Mouse (Mus musculus): ENCODE measurements around the gene Zfp979. TPM values are rescaled to one million over a fixed set of nuclear protein-coding genes. Genes with fewer than 3 reads are reported as not detected.
"Not testable (repeated sequence)": the region's sequence is repeated elsewhere in the genome, so short reads cannot be mapped to it uniquely, and the experiment has no call there.

Zfp979 gene
- total RNA-seq (2015): 3.8 and 5.4 TPM in 2 replicates
- total RNA-seq (2017): 3.0 and 3.5 TPM in 2 replicates

DNA sequence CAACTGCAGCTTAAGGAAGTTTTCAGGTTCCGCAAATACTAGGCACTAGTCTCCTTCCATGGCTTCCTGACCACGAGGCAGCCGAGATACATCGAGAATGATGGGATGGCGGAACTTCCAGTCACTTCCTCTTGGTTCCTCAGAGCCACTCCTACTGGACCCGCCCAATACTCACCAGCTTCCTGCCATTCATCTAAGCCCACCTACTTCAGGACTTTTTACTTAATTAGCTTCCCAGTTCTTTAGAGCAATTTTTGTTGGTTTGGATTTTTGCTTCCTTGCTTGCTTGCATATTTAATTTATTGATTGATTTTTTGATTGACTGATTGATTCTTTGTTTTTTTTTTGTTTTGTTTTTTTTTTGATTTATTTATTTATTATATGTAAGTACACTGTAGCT, at the start of gene Zfp979:
Gene Zfp979 (minus strand): TSS at position 101 of the 400 bp plus-strand sequence.
- not testable (repeated sequence) for ATAC-seq (replicated peaks; ENCODE audit: poor library complexity)

DNA sequence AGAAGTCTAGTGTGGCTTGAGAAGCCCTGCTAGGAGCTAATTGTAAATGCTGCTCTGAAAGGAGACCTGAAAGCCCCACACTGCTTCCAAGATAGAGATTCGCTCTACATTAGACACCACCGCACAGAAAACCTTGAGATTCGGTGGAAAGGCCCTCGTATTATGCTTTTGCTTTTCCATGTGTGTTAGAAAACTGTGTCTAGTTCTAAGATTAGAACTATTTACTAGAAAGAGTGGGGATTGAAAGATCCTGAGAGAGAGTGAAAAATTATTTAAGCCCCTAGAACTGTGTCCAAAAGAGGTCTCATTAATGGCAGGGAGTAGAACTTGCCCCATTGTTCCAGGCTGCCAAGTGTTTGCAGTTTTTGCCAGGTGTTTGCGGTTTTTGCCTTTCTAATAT, 12.9 kb upstream of the Zfp979 start:
- not testable (repeated sequence) for ATAC-seq (replicated peaks; ENCODE audit: poor library complexity)

DNA sequence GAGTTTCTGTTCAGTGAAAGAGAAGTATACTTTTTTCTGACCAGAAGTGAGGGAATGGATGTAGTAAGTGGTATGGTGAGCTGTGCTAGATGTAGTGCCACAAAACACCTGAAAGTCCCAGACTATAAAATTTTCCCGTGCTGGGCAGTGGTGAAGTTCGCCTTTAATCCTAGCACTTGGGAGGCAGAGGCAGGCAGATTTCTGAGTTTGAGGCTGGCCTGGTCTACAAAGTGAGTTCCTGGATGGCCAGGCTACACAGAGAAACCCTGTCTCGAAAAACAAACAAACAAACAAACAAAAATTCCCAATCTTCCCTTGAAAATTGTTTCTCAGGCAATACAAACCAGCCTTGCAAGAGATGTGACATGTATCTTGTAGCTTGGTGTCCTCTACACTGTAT, 5.1 kb upstream of the Zfp979 start:
- ATAC-seq (replicated peaks; ENCODE audit: poor library complexity): not testable (repeated sequence)

DNA sequence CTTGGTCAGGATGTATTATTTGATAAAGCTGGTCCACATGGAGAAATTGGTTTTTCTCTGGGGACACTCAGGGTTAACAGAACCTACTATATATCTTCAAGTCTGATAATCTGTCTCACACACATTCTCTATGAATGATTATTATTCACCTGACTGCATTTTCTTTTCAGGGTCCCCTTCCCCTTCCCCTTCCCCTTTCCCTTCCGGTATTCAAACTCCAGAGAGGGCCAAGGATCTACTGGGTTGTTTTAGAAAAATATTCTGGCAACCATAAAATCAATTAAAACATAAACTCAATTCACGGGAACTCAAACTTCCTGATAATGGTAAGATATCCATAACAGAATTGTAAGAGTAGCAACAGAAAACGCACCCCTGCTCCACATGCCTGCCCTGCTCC, 381 bp downstream of the Zfp979 start:
- not testable (repeated sequence) for ATAC-seq (replicated peaks; ENCODE audit: poor library complexity)

DNA sequence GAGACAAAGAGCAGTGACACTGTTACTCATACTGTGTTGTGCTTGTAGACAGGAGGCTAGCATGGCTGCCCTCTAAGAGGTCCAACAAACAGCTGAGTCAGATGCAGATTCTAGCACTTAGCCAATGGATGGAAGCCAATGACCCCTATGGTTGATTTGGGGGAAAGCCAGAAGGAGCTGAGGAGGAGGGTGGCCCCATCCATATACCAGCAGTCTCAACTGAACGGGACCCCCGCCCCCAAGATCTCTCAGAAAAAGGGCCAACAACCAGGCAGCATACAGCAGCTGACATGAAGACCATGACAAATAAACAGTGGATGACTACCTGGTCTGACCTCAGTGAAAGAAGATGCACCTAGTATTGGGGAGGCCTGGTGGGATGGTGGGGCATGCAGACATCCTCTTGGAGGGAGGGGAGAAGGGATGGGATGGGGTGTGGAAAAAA, 8.5 kb downstream of the Zfp979 start:
- ATAC-seq (replicated peaks; ENCODE audit: poor library complexity): peak; percentile 23; the same call in 1 of the 2 replicates

DNA sequence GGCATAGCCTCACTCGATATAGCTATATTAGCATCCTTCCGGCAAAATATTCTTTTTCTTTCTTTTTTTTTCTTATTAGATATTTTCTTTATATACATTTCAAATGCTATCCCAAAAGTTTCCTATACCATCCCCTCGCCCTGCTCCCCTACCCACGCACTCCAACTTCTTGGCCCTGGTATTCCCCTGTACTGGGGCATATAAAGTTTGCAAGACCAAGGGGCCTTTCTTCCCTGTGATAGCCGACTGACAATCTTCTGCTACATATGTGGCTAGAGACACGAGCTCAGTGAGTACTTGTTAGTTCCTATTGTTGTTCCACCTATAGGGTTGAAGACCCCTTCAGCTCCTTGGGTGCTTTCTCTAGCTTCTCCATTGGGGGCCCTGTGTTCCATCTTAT, 35.8 kb downstream of the Zfp979 start:
- ATAC-seq (replicated peaks; ENCODE audit: poor library complexity): not testable (repeated sequence)

DNA sequence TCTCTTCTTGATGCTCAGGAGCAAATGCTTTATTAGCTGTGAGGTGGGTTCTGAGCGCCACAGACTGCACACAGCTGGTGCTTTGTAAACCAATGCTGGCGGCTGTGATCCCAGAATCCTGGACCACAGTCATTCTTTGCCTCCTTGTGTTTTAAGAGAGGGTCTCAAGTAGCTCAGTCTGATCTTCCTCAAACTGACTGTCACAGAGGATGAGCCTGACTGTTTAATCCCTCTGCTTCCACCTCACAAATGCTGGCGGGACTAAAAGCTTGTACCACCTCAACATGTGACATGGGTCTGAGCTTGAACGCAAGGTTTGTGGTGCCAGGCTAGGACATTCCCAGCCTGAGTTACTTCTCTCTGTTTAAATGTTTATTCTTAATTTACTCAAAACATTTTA, 36.8 kb downstream of the Zfp979 start:
- ATAC-seq (replicated peaks; ENCODE audit: poor library complexity): no peak

DNA sequence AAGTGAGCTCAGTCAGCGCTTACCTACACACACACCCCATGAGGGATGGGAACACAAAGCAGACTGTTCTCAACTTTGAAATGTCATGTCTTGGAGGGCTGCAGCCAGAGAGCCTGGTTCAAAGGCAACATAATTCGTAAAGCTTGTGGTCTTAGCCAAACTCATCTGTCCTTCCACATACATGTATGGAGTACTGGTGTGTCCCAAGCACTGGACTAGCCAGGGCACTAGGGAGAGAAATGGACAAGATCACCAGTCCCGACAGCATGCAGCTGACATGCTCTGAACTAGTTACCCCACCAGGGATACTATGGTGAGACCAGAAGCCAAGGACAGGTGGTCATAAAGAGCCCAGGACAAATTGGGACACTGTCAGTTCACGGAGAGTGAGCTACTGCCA, 38.5 kb downstream of the Zfp979 start:
- no peak for ATAC-seq (replicated peaks; ENCODE audit: poor library complexity)

DNA sequence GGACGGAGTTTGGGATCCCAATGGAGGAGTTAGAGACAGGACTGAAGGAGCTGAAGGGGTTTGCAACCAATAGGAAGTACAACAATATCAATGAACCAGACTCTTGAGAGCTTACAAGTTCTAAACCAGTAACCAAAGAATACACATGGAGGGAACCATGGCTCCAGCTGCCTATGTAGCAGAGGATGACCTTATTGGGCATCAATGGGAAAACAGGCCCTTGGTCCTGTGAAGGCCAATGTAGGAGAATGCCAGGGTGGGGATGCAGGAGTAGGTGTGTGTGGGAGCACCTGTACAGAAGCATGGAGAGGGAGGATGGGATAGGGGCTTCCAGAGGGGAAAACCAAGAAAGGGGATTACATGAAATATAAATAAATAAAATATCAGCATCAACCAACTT, 40.4 kb downstream of the Zfp979 start:
- ATAC-seq (replicated peaks; ENCODE audit: poor library complexity): no peak

DNA sequence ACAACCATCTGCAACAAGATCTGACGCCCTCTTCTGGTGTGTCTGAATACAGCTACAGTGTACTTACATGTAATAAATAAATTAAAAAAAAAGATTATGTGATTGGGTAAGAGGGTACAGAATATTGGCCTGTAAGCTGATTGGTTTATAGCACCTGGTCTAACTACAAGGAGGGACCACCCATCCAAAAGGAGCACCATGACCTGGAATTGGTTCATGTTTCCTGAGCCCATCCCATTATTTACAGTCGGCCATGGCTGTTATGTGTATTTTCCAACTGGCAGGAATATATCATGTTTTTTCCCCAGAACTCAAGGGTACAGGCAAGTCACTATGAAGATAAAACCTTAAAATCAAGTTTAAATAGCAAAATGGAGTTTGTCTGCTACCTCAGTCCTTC, 43.5 kb downstream of the Zfp979 start:
- no peak for ATAC-seq (replicated peaks; ENCODE audit: poor library complexity)

DNA sequence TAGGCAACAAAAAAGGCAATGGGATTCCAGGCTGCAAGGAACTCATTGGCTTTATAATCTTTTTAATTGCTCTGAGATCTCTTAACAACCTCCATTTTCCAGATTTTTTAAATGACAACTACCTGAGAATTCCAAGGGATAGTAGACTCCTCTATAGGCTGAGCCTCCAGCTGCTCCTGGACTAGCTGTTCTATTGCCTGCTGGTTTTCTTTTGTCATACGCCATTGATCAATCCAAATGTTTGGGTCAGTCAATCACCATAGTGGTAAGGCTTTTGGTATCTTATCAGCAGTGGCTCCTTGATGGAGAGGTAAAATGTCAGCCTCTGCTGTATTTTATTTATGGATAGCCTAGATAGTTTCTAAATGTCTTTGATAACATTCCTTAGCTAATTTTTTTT, 44.6 kb downstream of the Zfp979 start:
- no peak for ATAC-seq (replicated peaks; ENCODE audit: poor library complexity)

DNA sequence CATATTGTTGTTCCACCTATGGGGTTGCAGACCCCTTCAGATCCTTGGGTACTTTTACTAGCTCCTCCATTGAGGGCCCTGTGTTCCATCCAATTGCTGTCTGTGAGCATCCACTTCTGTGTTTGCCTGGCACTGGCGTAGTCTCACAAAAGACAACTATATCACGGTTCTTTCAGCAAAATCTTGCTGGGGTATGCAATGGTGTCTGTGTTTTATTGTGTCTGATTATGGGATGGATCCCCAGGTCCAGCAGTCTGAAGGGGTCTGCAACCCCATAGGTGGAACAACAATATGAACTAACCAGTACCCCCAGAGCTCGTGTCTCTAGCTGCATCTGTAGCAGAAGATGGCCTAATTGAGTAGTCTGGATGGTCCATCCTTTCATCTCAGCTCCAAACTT, 47.7 kb downstream of the Zfp979 start:
- ATAC-seq (replicated peaks; ENCODE audit: poor library complexity): not testable (repeated sequence)

DNA sequence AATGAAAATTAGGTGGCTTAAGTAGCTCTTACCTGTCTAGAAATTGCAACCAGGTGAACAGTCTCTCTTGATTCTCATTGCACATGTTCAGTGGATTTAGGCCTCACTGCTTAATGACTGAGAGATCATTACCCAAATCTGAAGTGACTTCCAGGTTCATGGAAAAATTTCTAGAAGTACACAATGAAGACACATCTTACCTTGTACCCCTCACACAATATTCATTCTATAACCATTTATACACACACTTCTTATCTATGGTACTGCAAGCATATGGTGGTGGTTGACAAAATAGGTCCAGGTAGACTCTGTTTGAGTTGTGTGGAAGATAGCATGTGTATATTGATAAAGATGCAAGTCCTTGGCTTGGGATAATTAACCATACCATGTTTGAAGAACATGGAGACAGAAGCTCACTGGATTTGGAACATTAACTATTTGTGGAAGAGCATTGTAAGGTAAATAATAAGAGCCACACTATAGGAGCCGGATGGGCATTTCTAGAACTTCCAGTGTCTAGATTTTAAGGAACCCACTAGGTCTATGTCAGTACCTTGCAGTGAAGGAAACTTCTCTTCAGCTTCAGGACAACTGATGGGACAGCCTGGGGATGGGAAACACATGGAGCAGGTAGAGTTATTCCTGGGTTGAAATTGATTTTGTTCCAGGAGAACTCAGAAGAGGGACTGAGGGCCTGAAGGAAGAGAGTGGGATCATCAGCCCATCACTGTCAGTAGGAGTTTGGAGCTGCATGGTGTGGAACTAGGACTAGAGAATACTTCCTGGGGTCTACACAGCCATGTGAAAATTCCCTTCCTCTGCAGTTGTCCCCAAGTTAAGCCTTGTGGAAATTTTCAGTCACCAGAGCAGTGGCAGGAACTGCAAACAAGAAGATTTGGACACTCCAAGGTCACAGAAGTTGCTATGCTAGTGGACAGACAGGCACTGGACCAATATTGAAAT, 55.5 kb downstream of the Zfp979 start:
- no peak for ATAC-seq (replicated peaks; ENCODE audit: poor library complexity)

DNA sequence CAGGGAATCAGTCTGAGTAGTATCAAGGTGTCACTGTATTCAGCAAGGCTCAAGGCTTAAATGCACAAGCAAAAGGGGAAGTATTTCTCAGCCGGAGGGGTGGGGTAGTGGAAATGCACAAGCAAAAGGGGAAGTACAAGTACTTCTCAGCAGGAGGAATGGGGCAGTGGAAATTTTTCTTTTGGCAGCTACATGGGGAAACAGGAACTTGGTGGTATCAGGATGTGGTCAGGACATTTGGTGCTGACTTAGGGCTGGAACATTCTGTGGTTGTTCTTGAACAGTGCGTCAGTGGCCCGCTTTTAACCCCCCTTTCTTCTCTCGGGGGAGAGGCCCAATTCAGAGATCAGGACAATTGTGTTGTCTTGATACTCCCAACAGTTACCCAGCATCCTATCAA, 62.9 kb downstream of the Zfp979 start:
- ATAC-seq (replicated peaks; ENCODE audit: poor library complexity): peak; percentile 65

DNA sequence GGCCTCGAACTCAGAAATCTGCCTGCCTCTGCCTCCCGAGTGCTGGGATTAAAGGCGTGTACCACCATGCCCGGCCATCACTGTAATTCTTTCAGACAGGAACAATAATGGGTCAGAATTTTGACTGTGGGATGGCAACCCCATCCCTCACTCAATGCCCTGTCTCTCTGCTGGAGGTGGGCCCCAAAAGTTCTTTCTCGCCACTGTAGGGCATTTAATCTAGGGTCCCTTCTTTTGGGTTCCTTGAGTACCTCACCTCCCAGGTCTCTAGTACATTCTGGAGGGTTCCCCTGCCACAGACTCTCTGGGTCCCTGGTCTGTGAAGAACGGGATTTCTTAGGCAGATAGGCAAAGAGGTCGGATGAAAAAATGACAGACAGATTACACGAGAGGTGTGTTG, 71.2 kb downstream of the Zfp979 start:
- not testable (repeated sequence) for ATAC-seq (replicated peaks; ENCODE audit: poor library complexity)

DNA sequence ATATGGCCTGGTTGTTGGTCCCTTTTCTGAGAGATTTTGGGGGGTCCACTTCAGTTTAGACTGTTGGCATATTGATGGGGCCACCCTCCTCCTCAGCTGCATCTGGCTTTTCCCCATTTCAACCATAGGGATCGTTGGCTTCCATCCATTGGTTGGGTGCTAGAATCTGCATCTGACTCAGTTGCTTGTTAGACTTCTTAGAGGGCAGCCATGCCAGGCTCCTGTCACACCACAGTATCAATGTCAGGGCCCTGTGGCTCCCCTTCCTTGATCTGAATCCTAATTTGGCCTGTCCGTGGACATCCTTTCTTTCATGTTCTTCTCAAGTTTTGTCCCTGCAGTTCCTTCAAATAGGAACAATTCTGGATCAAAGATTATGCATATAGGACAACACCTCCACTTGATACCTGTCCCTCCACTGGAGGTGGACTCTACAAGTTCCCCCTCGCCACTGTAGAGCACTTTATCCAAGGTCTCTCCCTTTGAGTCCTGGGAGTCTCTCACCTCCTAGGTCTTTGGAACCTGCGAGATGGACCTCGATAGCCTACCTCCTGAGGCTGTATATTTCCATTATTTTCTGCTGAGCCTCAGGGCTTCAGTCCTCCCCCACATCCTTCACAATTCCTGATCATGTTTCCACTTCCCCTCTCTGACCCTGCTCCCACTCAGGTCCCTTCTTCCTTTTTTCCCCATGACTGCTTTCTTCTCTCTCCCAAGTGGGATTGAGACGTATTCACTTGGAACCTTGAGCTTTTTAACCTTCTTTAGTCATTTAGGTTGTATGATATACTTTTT, 76.7 kb downstream of the Zfp979 start:
- 0 out of 2 replicates have a peak, but pooled peaks have one; percentile 14 for ATAC-seq (replicated peaks; ENCODE audit: poor library complexity)

Other genes starting within 250 kb of the Zfp979 start
- gene Zfp982, start 150.1 kb downstream of the Zfp979 start, total RNA-seq (2015): 15.3 and 23.5 TPM in 2 replicates
- 7.7 and 12.0 TPM in 2 replicates for gene Zfp982, start 150.1 kb downstream of the Zfp979 start, total RNA-seq (2017)
- gene Gm16503, start 102.3 kb downstream of the Zfp979 start, total RNA-seq (2015): 0.37 and 0.79 TPM in 2 replicates
- 0.17 and 0.78 TPM in 2 replicates for gene Gm16503, start 102.3 kb downstream of the Zfp979 start, total RNA-seq (2017)
- 0.59 and 0.93 TPM in 2 replicates for gene Zfp985, start 89.2 kb downstream of the Zfp979 start, total RNA-seq (2015)
- 0.10 and 0.42 TPM in 2 replicates for gene Zfp985, start 89.2 kb downstream of the Zfp979 start, total RNA-seq (2017)
- 0.05 TPM in 1 of 2 replicates, not detected in the other for gene Zfp534, start 60.0 kb upstream of the Zfp979 start, total RNA-seq (2015)
- gene Zfp534, start 60.0 kb upstream of the Zfp979 start, total RNA-seq (2017): 0.07 and 0.08 TPM in 2 replicates
- 51.5 and 60.9 TPM in 2 replicates for gene Zfp984, start 167.3 kb upstream of the Zfp979 start, total RNA-seq (2015)
- 26.6 and 29.0 TPM in 2 replicates for gene Zfp984, start 167.3 kb upstream of the Zfp979 start, total RNA-seq (2017)
- gene Zfp933, start 205.9 kb upstream of the Zfp979 start, total RNA-seq (2015): 8.3 and 9.5 TPM in 2 replicates
- gene Zfp933, start 205.9 kb upstream of the Zfp979 start, total RNA-seq (2017): 6.1 and 8.6 TPM in 2 replicates
- 34.1 and 40.2 TPM in 2 replicates for gene Miip, start 226.3 kb upstream of the Zfp979 start, total RNA-seq (2015)
- 43.6 and 50.4 TPM in 2 replicates for gene Miip, start 226.3 kb upstream of the Zfp979 start, total RNA-seq (2017)
- 4.2 and 5.3 TPM in 2 replicates for gene Fv1, start 226.5 kb upstream of the Zfp979 start, total RNA-seq (2015)
- 13.4 and 15.9 TPM in 2 replicates for gene Fv1, start 226.5 kb upstream of the Zfp979 start, total RNA-seq (2017)